Mouse (Mus musculus): ENCODE measurements around the gene Zfp423.

GRCm38 (mm10) chr8:87758750-87759149 is 200.6 kb downstream of the Zfp423 start:
- TF ChIP-seq GATA1 (IDR thresholded peaks at IDR 0.05; ENCODE audit: low read length) (no peak), TAL1 (IDR thresholded peaks at IDR 0.05; ENCODE audit: low read length) (no peak)
